Mouse (Mus musculus) midbrain, embryonic 15.5 days (tissue): Measurements from ENCODE around the gene Myo1d. TPM values are rescaled to one million over a fixed set of nuclear protein-coding genes. Genes with fewer than 3 reads are reported as not detected.

Experiments
- ATAC-seq: fragments of 200-750 bp; cut with Nextera tagmentation; replicated peaks from 2 replicates; pipeline ENCODE4 v1.8.0; 2017; ENCODE audit warnings: moderate TSS enrichment
- H3K27ac ChIP-seq: fragments of 300-500 bp; sonication (generic); 2 replicates; pipeline ENCODE4 v1.5.1; 2015; ENCODE audit warnings: mild to moderate bottlenecking, inconsistent platforms
- H3K27me3 ChIP-seq: fragments of 300-500 bp; sonication (generic); replicated peaks from 2 replicates; pipeline ENCODE4 v1.6.1; 2015; ENCODE audit warnings: inconsistent platforms
- H3K36me3 ChIP-seq: fragments of 300-500 bp; sonication (generic); replicated peaks from 2 replicates; pipeline ENCODE4 v1.6.1; 2015; ENCODE audit warnings: inconsistent platforms
- H3K4me1 ChIP-seq: fragments of 300-500 bp; sonication (generic); 2 replicates; pipeline ENCODE4 v1.6.1; 2015; ENCODE audit warnings: inconsistent platforms
- H3K4me2 ChIP-seq: fragments of 300-500 bp; sonication (generic); 2 replicates; pipeline ENCODE4 v1.6.1; 2015; ENCODE audit warnings: inconsistent platforms, mild to moderate bottlenecking, moderate library complexity
- H3K4me3 ChIP-seq: fragments of 300-500 bp; sonication (generic); 2 replicates; pipeline ENCODE4 v1.5.1; 2015; ENCODE audit warnings: mild to moderate bottlenecking, inconsistent platforms
- H3K9ac ChIP-seq: fragments of 300-500 bp; sonication (generic); 2 replicates; pipeline ENCODE4 v1.6.1; 2015; ENCODE audit warnings: mild to moderate bottlenecking, inconsistent platforms
- H3K9me3 ChIP-seq: fragments of 300-500 bp; sonication (generic); 2 replicates; pipeline ENCODE4 v1.6.1; 2016; ENCODE audit warnings: inconsistent platforms
- WGBS: fragments of 180-500 bp; shearing (Covaris S2); methylation state at CpG from one replicate; pipeline ENCODE4 v1.1.7; 2015; ENCODE audit warnings: mixed read lengths; 5-methylcytosine and 5-hydroxymethylcytosine counted together
- polyA plus RNA-seq: library from polyadenylated mRNA; unstranded; fragments of >200 nt; fragmentation: Nextera tagmentation; extraction: Ambion mirVana; gene quantifications from 2 replicates; pipeline ENCODE4 v1.2.1, GENCODE M21; 2015

The Myo1d gene
- polyA plus RNA-seq, 1 experiment from 2014 or later, result 2.7 TPM

- H3K27me3 ChIP-seq, result no peaks in the 10 kb centered on the region
- no peaks in the 10 kb centered on the region for H3K4me1 ChIP-seq
- no peaks in the 10 kb centered on the region for H3K9me3 ChIP-seq
- H3K4me2 ChIP-seq, result no peak overlapping the region
- H3K4me3 ChIP-seq, result no peak overlapping the region
- H3K27ac ChIP-seq, result no peak overlapping the region
- 91% methylated on average over 3 of the region's 3 CpGs for WGBS
- H3K9ac ChIP-seq, result no peak overlapping the region
- H3K36me3 ChIP-seq, result peaks cover 11% of the 10 kb centered on the region
- ATAC-seq, result no peak
Observed at GRCm38 (mm10) chr11:80452242-80452641, 327.6 kb downstream of the Myo1d start.

- no peak overlapping the region for H3K27ac ChIP-seq
- H3K36me3 ChIP-seq, result peaks cover 21% of the 10 kb centered on the region
- H3K27me3 ChIP-seq, result no peaks in the 10 kb centered on the region
- H3K4me2 ChIP-seq, result no peak overlapping the region
- 92% methylated on average over 2 of the region's 2 CpGs for WGBS
- ATAC-seq, result no peak
- H3K9ac ChIP-seq, result no peak overlapping the region
- H3K4me3 ChIP-seq, result no peak overlapping the region
- H3K4me1 ChIP-seq, result no peaks in the 10 kb centered on the region
- H3K9me3 ChIP-seq, result no peaks in the 10 kb centered on the region
Observed at GRCm38 (mm10) chr11:80449859-80450258, 330.0 kb downstream of the Myo1d start.

GRCm38 (mm10) chr11:80446916-80447315 lies 332.9 kb downstream of the Myo1d start:
- 97% methylated on average over 3 of the region's 3 CpGs for WGBS
- ATAC-seq, result no peak
- Histone ChIP-seq H3K9me3 (no peaks in the 10 kb centered on the region), H3K4me3 (no peak overlapping the region), H3K27ac (no peak overlapping the region), H3K9ac (no peak overlapping the region), H3K36me3 (peaks cover 23% of the 10 kb centered on the region), H3K27me3 (no peaks in the 10 kb centered on the region), H3K4me1 (no peaks in the 10 kb centered on the region), H3K4me2 (no peak overlapping the region)

Other genes with a start within 250 kb of the Myo1d start
- gene Tmem98, start 30.1 kb upstream of the Myo1d start, polyA plus RNA-seq, result 24.0 and 25.3 TPM in 2 replicates
- gene Spaca3, start 78.3 kb upstream of the Myo1d start, polyA plus RNA-seq, result not detected in 2 replicates